Mouse (Mus musculus) bone marrow, adult 2 months (tissue): ENCODE data around the gene Dock8. TPM values are rescaled to one million over a fixed set of nuclear protein-coding genes. Genes with fewer than 3 reads are reported as not detected.

Experiments
- H3K27ac ChIP-seq: fragments of 200-500 bp; 2 replicates; pipeline ENCODE4 v1.5.1; 2012; ENCODE audit warnings: low read depth, mild to moderate bottlenecking, control low read depth, inconsistent platforms, low read length; ENCODE audit not compliant: control insufficient read depth, poor library complexity, insufficient read depth
- H3K4me1 ChIP-seq: fragments of 200-500 bp; 2 replicates; pipeline ENCODE4 v1.6.1; 2011; ENCODE audit warnings: low read length; ENCODE audit not compliant: control insufficient read depth, insufficient read depth
- H3K4me3 ChIP-seq: fragments of 200-500 bp; replicated peaks from 2 replicates; pipeline ENCODE3; 2011; ENCODE audit warnings: mild to moderate bottlenecking, low read depth, low read length, control low read depth; ENCODE audit not compliant: control insufficient read depth
- CTCF ChIP-seq: fragments of 200-500 bp; IDR thresholded peaks from 2 replicates; pipeline ENCODE4 v1.5.1; 2011; ENCODE audit warnings: low read length, control low read depth; ENCODE audit not compliant: control insufficient read depth, insufficient read depth
- POLR2A ChIP-seq: fragments of 200-500 bp; IDR thresholded peaks from 2 replicates; pipeline ENCODE4 v1.6.1; 2011; ENCODE audit warnings: low read depth, mild to moderate bottlenecking, control low read depth, low read length, borderline replicate concordance; ENCODE audit not compliant: control insufficient read depth
- WGBS: fragments of 180-500 bp; shearing (Covaris S2); methylation state at CpG from one replicate; pipeline ENCODE4 v1.1.7; 2018; 5-methylcytosine and 5-hydroxymethylcytosine counted together
- polyA plus RNA-seq: library from polyadenylated mRNA; stranded (reverse); fragments of >200 nt; gene quantifications from 2 replicates; pipeline ENCODE4 v1.2.4, GENCODE M21; 2011; ENCODE audit warnings: low replicate concordance; ENCODE audit not compliant: missing spikeins, insufficient read depth, insufficient read length

The Dock8 gene
- polyA plus RNA-seq, 1 experiment = 40.8 TPM

GRCm38 (mm10) chr19:25132322-25132721 lies 133.0 kb downstream of the Dock8 start:
- peaks cover 6% of the 10 kb centered on the region for H3K4me1 ChIP-seq
- 51% methylated on average over 4 of the region's 4 CpGs for WGBS
- H3K4me3 ChIP-seq = no peak overlapping the region
- H3K27ac ChIP-seq = no peak overlapping the region
- TF ChIP-seq CTCF = no peak
- TF ChIP-seq POLR2A = no peak

GRCm38 (mm10) chr19:25133959-25134358 lies 134.6 kb downstream of the Dock8 start:
- Histone ChIP-seq H3K4me3 (no peak overlapping the region), H3K27ac (no peak overlapping the region), H3K4me1 (peaks cover 4% of the 10 kb centered on the region)
- TF ChIP-seq POLR2A = no peak
- no peak for TF ChIP-seq CTCF
- WGBS = 50% methylated on average over 2 of the region's 2 CpGs

- no peak for TF ChIP-seq CTCF
- TF ChIP-seq POLR2A = no peak
- no peak overlapping the region for H3K4me3 ChIP-seq
- no peak overlapping the region for H3K27ac ChIP-seq
- WGBS = 72% methylated on average over 1 of the region's 1 CpGs
- peaks cover 4% of the 10 kb centered on the region for H3K4me1 ChIP-seq
Measured at GRCm38 (mm10) chr19:25136171-25136570, 136.8 kb downstream of the Dock8 start.

GRCm38 (mm10) chr19:25137907-25138820 lies 138.8 kb downstream of the Dock8 start:
- peak overlapping the region; percentile 67 for H3K27ac ChIP-seq
- TF ChIP-seq POLR2A = no peak
- TF ChIP-seq CTCF = no peak
- H3K4me1 ChIP-seq = peaks cover 4% of the 10 kb centered on the region
- 22% methylated on average over 16 of the region's 16 CpGs for WGBS
- H3K4me3 ChIP-seq = no peak overlapping the region

GRCm38 (mm10) chr19:25144110-25145028 lies 145.0 kb downstream of the Dock8 start:
- 86% methylated on average over 17 of the region's 17 CpGs for WGBS
- Histone ChIP-seq H3K27ac (no peak overlapping the region), H3K4me3 (no peak overlapping the region), H3K4me1 (no peaks in the 10 kb centered on the region; the same call in 1 of the 2 replicates)
- no peak for TF ChIP-seq POLR2A
- TF ChIP-seq CTCF = no peak

- TF ChIP-seq CTCF (no peak), POLR2A (no peak)
- no peak overlapping the region for H3K4me3 ChIP-seq
- no peak overlapping the region for H3K27ac ChIP-seq
- no peaks in the 10 kb centered on the region for H3K4me1 ChIP-seq
- WGBS = 93% methylated on average over 5 of the region's 5 CpGs
Measured at GRCm38 (mm10) chr19:25145116-25145515, 145.8 kb downstream of the Dock8 start.

GRCm38 (mm10) chr19:25146122-25146521 lies 146.8 kb downstream of the Dock8 start:
- H3K27ac ChIP-seq = no peak overlapping the region
- TF ChIP-seq POLR2A (no peak), CTCF (no peak)
- no peak overlapping the region for H3K4me3 ChIP-seq
- 71% methylated on average over 4 of the region's 4 CpGs for whole genome bisulfite sequencing
- H3K4me1 ChIP-seq = no peaks in the 10 kb centered on the region

GRCm38 (mm10) chr19:25149788-25150187 lies 150.5 kb downstream of the Dock8 start:
- H3K4me3 ChIP-seq = no peak overlapping the region
- H3K4me1 ChIP-seq = no peaks in the 10 kb centered on the region
- 87% methylated on average over 8 of the region's 8 CpGs for WGBS
- TF ChIP-seq CTCF (no peak), POLR2A (no peak)
- H3K27ac ChIP-seq = no peak overlapping the region
